Mouse (Mus musculus): ENCODE data around the gene Sfrp5.

DNA sequence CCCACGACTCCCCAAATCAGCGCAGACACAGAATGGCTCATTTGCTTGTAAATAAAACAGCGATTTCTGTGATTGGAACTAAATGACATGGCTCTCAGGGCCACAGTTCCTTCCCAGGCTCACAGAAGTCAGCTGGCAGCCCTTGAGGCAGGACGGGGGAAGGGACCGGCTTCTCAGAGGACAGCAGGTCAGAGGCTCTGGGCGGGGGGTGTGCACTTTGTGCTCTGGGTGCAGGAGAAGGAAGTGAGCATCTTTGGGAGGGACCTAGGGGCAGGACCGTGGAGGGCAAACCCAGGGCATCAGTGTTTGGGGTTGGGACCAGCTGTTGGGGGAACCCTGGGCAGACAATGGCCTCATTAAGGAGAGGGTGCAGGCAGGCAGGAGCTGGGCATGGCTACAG lies 7.4 kb upstream of the Sfrp5 start:
- TF ChIP-seq CTCF (IDR thresholded peaks at IDR 0.05; ENCODE audit: low read depth, low read length), result no peak
- TF ChIP-seq POLR2A (IDR thresholded peaks at IDR 0.05; ENCODE audit: borderline replicate concordance, low read depth, low read length), result no peak
